Mouse (Mus musculus) forebrain, embryonic 13.5 days (tissue): ENCODE data around the gene Igtp. TPM values are rescaled to one million over a fixed set of nuclear protein-coding genes. Genes with fewer than 3 reads are reported as not detected.
A peak's percentile ranks its signal among the peaks of the same experiment; 100 is the strongest.

ENCODE experiments used
- ATAC-seq: fragments of 200-750 bp; cut with Nextera tagmentation; 2 replicates; pipeline ENCODE4 v1.8.0; 2017
- H3K27ac ChIP-seq: fragments of 300-500 bp; sonication (generic); 2 replicates; pipeline ENCODE4 v1.5.1; 2015; ENCODE audit warnings: inconsistent platforms, mild to moderate bottlenecking, moderate library complexity
- H3K27me3 ChIP-seq: fragments of 300-500 bp; sonication (generic); 2 replicates; pipeline ENCODE4 v1.6.1; 2015; ENCODE audit warnings: mild to moderate bottlenecking, inconsistent platforms
- H3K36me3 ChIP-seq: fragments of 300-500 bp; sonication (generic); 2 replicates; pipeline ENCODE4 v1.6.1; 2015; ENCODE audit warnings: mild to moderate bottlenecking, inconsistent platforms; ENCODE audit not compliant: poor library complexity, severe bottlenecking
- H3K4me1 ChIP-seq: fragments of 300-500 bp; sonication (generic); 2 replicates; pipeline ENCODE4 v1.6.1; 2015; ENCODE audit warnings: inconsistent platforms
- H3K4me2 ChIP-seq: fragments of 300-500 bp; sonication (generic); 2 replicates; pipeline ENCODE4 v1.6.1; 2015; ENCODE audit warnings: inconsistent platforms, mild to moderate bottlenecking, moderate library complexity
- H3K4me3 ChIP-seq: fragments of 300-500 bp; sonication (generic); 2 replicates; pipeline ENCODE4 v1.5.1; 2015; ENCODE audit warnings: mild to moderate bottlenecking, inconsistent platforms
- H3K9ac ChIP-seq: fragments of 300-500 bp; sonication (generic); 2 replicates; pipeline ENCODE4 v1.6.1; 2015; ENCODE audit warnings: mild to moderate bottlenecking, inconsistent platforms
- H3K9me3 ChIP-seq: fragments of 300-500 bp; sonication (generic); replicated peaks from 2 replicates; pipeline ENCODE4 v1.6.1; 2016; ENCODE audit warnings: inconsistent platforms
- WGBS: fragments of 180-500 bp; shearing (Covaris S2); methylation state at CpG from one replicate; pipeline ENCODE4 v1.1.7; 2015; 5-methylcytosine and 5-hydroxymethylcytosine counted together
- polyA plus RNA-seq: library from polyadenylated mRNA; unstranded; fragments of >200 nt; fragmentation: Nextera tagmentation; extraction: Ambion mirVana; gene quantifications from 2 replicates; pipeline ENCODE4 v1.2.1, GENCODE M21; 2015

Gene Igtp
- polyA plus RNA-seq, 1 experiment from 2014 or later, result 0.83 TPM

DNA sequence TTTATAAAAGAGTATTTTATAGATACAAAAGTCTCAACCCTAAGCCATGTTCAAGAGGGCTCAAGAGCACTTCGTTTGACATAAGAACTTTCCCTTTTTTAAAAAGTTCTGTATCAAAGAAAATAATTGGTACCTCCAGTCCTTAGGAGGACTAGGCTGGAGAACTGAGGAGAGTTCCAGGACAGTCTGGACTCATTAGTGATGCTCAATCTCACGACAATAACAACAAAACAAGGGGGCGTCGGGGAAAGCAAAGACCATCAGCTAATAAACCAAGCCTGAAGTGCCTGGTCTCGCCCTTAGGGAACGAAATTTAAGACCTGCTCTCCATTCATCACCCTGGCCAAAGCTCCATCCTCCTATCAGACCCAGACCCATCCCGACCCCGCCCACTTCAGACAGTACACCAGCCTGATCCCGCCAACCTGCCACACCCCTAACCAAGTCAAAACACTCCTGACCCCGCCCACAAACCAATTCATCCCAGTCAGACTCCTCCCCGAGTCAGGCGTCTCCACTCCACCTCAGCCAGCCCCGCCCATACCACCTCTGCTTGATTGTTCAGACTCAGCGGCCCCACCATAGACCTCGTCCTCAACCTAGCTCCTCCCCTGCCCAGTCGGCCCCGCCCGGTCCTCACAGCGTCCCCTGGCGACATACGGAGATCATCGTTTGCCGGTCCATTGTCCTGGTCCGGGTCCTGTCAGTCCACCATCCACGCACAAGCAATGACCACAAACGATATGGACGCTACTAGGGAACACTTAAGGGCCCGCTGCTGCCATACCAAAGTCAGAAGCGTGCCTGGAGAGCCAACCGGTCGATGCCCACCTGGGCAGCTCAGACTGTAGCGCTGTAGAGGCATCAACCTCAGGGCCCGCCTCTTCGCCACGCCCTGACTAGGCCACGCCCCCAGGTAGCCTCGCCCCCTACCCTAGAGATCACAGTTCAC lies 39.8 kb downstream of the Igtp start:
- no peak overlapping the region for H3K27ac ChIP-seq
- 2% methylated on average over 37 of the region's 37 CpGs for WGBS

DNA sequence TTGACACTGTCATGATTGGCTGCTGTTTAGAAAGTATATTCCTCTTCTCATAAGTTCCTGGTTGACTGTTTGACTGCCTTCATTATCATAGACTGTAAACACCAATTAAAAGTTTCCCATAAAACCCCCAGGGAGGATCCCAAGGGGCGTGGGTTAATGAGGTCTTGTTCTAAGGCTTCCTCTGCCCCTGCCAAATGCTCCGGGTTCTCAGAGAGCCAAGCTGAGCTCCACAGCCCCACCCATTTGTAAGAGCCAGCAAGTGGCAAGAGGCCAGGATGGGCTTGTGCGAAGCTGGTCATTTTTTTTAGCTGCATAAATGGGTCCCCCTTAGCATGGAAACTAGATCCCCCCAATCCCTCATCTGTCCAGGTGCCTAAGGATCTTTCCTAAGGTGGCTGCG lies 47.9 kb downstream of the Igtp start:
- Histone ChIP-seq H3K4me2 (no peak overlapping the region), H3K9ac (no peak overlapping the region), H3K4me1 (peaks cover 6% of the 10 kb centered on the region; the same call in 1 of the 2 replicates), H3K9me3 (no peaks in the 10 kb centered on the region), H3K27me3 (peaks cover 3% of the 10 kb centered on the region; the same call in 1 of the 2 replicates), H3K4me3 (no peak overlapping the region), H3K36me3 (no peaks in the 10 kb centered on the region), H3K27ac (no peak overlapping the region)
- ATAC-seq, result no peak
- WGBS, result 48% methylated on average over 4 of the region's 4 CpGs

More for the DNA sequence above, 39.8 kb downstream of the Igtp start:
- H3K4me2 ChIP-seq, result peak overlapping the region; percentile 68
- H3K9me3 ChIP-seq, result no peaks in the 10 kb centered on the region
- H3K27me3 ChIP-seq, result peaks cover 3% of the 10 kb centered on the region; the same call in 1 of the 2 replicates
- peak; percentile 86 for ATAC-seq
- H3K4me1 ChIP-seq, result peaks cover 8% of the 10 kb centered on the region; the same call in 1 of the 2 replicates
- H3K4me3 ChIP-seq, result peak overlapping the region; percentile 42
- H3K9ac ChIP-seq, result peak overlapping the region; percentile 46; the same call in 1 of the 2 replicates
- H3K36me3 ChIP-seq, result no peaks in the 10 kb centered on the region

DNA sequence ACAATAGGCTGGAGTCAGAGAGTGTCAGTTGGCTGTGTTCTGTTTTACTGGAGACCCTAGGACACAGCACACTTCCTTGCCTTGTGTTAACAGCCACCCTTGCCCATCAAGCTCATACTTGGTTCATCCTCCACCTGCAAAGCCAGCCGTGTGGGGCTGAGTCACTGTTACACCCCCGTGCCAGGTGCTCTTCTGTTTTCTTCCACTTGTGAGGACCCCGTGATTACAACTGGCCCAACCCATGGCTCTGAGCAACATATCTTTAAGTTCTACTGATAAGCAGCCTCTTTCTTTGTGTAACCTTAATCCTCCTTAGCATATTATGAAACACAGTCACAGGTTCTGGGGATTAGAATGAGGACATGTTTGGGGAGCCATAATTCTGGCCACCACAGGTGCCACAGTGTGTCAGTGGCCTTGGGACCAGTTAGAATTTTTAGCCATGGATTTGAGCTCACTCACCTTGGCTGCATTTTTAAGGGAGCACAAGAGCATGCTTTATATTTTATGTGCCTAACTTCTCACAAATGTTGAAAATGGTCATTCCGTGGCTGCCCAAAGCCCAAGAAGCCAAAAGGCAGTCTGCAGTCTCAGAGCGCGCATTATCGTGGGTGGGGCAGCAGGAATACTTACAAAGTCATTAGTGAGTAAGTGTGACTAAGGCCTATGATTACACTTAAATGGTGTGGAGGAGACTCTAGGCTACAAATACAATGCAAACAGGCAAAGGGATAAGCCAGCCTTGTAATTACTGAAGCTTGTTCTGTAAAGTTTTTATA lies 50.0 kb downstream of the Igtp start:
- no peak overlapping the region for H3K4me3 ChIP-seq
- H3K36me3 ChIP-seq, result no peaks in the 10 kb centered on the region
- H3K4me1 ChIP-seq, result peaks cover 6% of the 10 kb centered on the region; the same call in 1 of the 2 replicates
- WGBS, result 90% methylated on average over 7 of the region's 7 CpGs
- ATAC-seq, result no peak
- no peak overlapping the region for H3K27ac ChIP-seq
- no peak overlapping the region for H3K4me2 ChIP-seq
- H3K9ac ChIP-seq, result no peak overlapping the region
- H3K27me3 ChIP-seq, result no peaks in the 10 kb centered on the region
- H3K9me3 ChIP-seq, result no peaks in the 10 kb centered on the region

DNA sequence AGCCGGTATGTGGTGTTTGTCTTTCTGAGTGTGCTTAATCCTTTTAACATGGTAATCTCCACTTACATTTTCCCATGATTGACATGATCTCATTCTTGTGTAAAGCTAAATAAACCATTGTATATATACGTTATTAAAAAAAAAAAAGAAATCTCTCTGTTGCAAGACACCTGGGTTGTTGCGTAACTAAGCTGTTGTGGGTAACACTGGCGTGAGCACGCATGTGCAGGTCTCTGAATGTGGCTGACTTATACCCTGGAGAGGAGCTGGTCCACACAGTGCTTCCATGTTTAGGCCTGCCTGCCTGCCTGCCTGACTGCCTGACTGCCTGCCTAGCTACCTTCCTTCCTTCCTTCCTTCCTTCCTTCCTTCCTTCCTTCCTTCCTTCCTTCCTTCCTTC lies 51.2 kb downstream of the Igtp start:
- H3K4me2 ChIP-seq, result no peak overlapping the region
- ATAC-seq, result no peak
- no peaks in the 10 kb centered on the region for H3K27me3 ChIP-seq
- H3K36me3 ChIP-seq, result no peaks in the 10 kb centered on the region
- no peak overlapping the region for H3K27ac ChIP-seq
- 75% methylated on average over 5 of the region's 5 CpGs for WGBS
- peaks cover 6% of the 10 kb centered on the region; the same call in 1 of the 2 replicates for H3K4me1 ChIP-seq
- no peak overlapping the region for H3K9ac ChIP-seq
- no peaks in the 10 kb centered on the region for H3K9me3 ChIP-seq
- H3K4me3 ChIP-seq, result no peak overlapping the region

DNA sequence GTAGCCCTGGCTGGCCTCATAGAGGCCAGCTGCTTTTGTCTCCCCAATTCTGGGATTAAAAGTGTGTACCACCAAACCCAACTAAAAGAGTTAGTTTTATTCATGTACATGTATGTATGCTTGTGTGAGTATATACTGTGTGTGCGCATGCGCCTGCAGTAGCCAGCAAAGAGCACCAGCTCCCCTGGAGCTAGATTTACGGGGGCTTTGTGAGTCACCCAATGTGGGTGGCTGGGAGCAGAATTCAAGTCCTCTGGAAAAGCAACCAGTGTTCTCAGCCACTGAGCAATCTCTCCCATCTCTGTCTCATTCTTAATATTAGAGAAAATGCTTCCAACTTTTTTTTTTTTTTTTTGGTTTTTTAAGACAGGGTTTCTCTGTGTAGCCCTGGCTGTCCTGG lies 55.1 kb downstream of the Igtp start:
- no peak for ATAC-seq
- Histone ChIP-seq H3K27ac (no peak overlapping the region), H3K9me3 (no peaks in the 10 kb centered on the region), H3K27me3 (no peaks in the 10 kb centered on the region), H3K4me3 (no peak overlapping the region), H3K4me2 (no peak overlapping the region), H3K4me1 (no peaks in the 10 kb centered on the region), H3K9ac (no peak overlapping the region), H3K36me3 (no peaks in the 10 kb centered on the region)
- 90% methylated on average over 3 of the region's 3 CpGs for WGBS

Other genes starting within 250 kb of the Igtp start
- gene Larp1, start 190.5 kb upstream of the Igtp start, polyA plus RNA-seq, result 14.1 and 16.3 TPM in 2 replicates
- gene Gm12248, start 106.4 kb upstream of the Igtp start, polyA plus RNA-seq, result 0.15 and 0.19 TPM in 2 replicates
- 124 and 129 TPM in 2 replicates for gene Cnot8, start 95.4 kb upstream of the Igtp start, polyA plus RNA-seq
- gene Gemin5, start 31.0 kb upstream of the Igtp start, polyA plus RNA-seq, result 13.9 and 21.2 TPM in 2 replicates
- gene Mrpl22, start 27.9 kb upstream of the Igtp start, polyA plus RNA-seq, result 119 and 135 TPM in 2 replicates
- 0.29 and 0.49 TPM in 2 replicates for gene Irgm2, start 62 bp downstream of the Igtp start, polyA plus RNA-seq
- gene 4930438A08Rik, start 75.2 kb downstream of the Igtp start, polyA plus RNA-seq, result not detected in 2 replicates
- 28.9 and 31.4 TPM in 2 replicates for gene Zfp692, start 107.5 kb downstream of the Igtp start, polyA plus RNA-seq
- 38.1 and 40.5 TPM in 2 replicates for gene Zfp672, start 130.8 kb downstream of the Igtp start, polyA plus RNA-seq
- gene Sh3bp5l, start 131.2 kb downstream of the Igtp start, polyA plus RNA-seq, result 43.9 and 48.0 TPM in 2 replicates
- gene Lypd8, start 179.5 kb downstream of the Igtp start, polyA plus RNA-seq, result 0.31 TPM in 1 of 2 replicates, not detected in the other
- gene 1810065E05Rik, start 221.6 kb downstream of the Igtp start, polyA plus RNA-seq, result not detected in 2 replicates
- gene Gm12253, start 233.0 kb downstream of the Igtp start, polyA plus RNA-seq, result not detected in 2 replicates